Mouse (Mus musculus): ENCODE results near the gene Esrrb. TPM values are rescaled to one million over a fixed set of nuclear protein-coding genes. Genes with fewer than 3 reads are reported as not detected.

The Esrrb gene
- polyA plus RNA-seq, 1 experiment from 2014 or later = 0.06 TPM

- Histone ChIP-seq H3K4me3 (no peak overlapping the region), H3K4me1 (peaks cover 21% of the 10 kb centered on the region), H3K27me3 (ENCODE audit: low read depth, poor library complexity, severe bottlenecking) (peaks cover 76% of the 10 kb centered on the region), H3K36me3 (no peaks in the 10 kb centered on the region), H3K27ac (no peak overlapping the region), H3K9me3 (replicated peaks) (no peaks in the 10 kb centered on the region)
- DNase-seq (ENCODE audit: low spot score) = no peak
- WGBS = 76% methylated on average over 6 of the region's 6 CpGs
Observed at GRCm38 (mm10) chr12:86508313-86508988, 147.5 kb downstream of the Esrrb start.

- Histone ChIP-seq H3K4me3 (no peak overlapping the region), H3K9me3 (replicated peaks) (no peaks in the 10 kb centered on the region), H3K4me1 (peaks cover 17% of the 10 kb centered on the region), H3K36me3 (no peaks in the 10 kb centered on the region), H3K27me3 (ENCODE audit: low read depth, poor library complexity, severe bottlenecking) (peaks cover 83% of the 10 kb centered on the region), H3K27ac (no peak overlapping the region)
- peak; percentile 46 for DNase-seq (ENCODE audit: low spot score)
- WGBS = 18% methylated on average over 13 of the region's 13 CpGs
Observed at GRCm38 (mm10) chr12:86509295-86510279, 148.7 kb downstream of the Esrrb start.

GRCm38 (mm10) chr12:86512335-86512734 lies 151.4 kb downstream of the Esrrb start:
- Histone ChIP-seq H3K27me3 (ENCODE audit: low read depth, poor library complexity, severe bottlenecking) (peaks cover 68% of the 10 kb centered on the region), H3K4me3 (no peak overlapping the region), H3K9me3 (replicated peaks) (no peaks in the 10 kb centered on the region), H3K4me1 (peaks cover 17% of the 10 kb centered on the region), H3K27ac (no peak overlapping the region), H3K36me3 (no peaks in the 10 kb centered on the region)
- no peak for DNase-seq (ENCODE audit: low spot score)
- WGBS = 88% methylated on average over 3 of the region's 3 CpGs

- no peak for DNase-seq (ENCODE audit: low spot score)
- H3K27ac ChIP-seq = no peak overlapping the region
Observed at GRCm38 (mm10) chr12:86513596-86513995, 152.7 kb downstream of the Esrrb start.

GRCm38 (mm10) chr12:86516602-86517001 lies 155.7 kb downstream of the Esrrb start:
- Histone ChIP-seq H3K4me3 (no peak overlapping the region), H3K4me1 (peaks cover 11% of the 10 kb centered on the region), H3K27ac (no peak overlapping the region), H3K36me3 (no peaks in the 10 kb centered on the region), H3K9me3 (replicated peaks) (no peaks in the 10 kb centered on the region), H3K27me3 (ENCODE audit: low read depth, poor library complexity, severe bottlenecking) (peaks cover 75% of the 10 kb centered on the region)
- no peak for DNase-seq (ENCODE audit: low spot score)
- 71% methylated on average over 5 of the region's 5 CpGs for WGBS

More at GRCm38 (mm10) chr12:86513596-86513995, 152.7 kb downstream of the Esrrb start:
- no peak overlapping the region for H3K4me3 ChIP-seq
- WGBS = 80% methylated on average over 4 of the region's 4 CpGs
- peaks cover 70% of the 10 kb centered on the region for H3K27me3 ChIP-seq (ENCODE audit: low read depth, poor library complexity, severe bottlenecking)
- H3K36me3 ChIP-seq = no peaks in the 10 kb centered on the region
- no peaks in the 10 kb centered on the region for H3K9me3 ChIP-seq (replicated peaks)
- H3K4me1 ChIP-seq = peaks cover 20% of the 10 kb centered on the region

- H3K4me1 ChIP-seq = peaks cover 11% of the 10 kb centered on the region
- 60% methylated on average over 6 of the region's 6 CpGs for WGBS
- DNase-seq (ENCODE audit: low spot score) = no peak
- H3K4me3 ChIP-seq = no peak overlapping the region
- H3K9me3 ChIP-seq (replicated peaks) = no peaks in the 10 kb centered on the region
- peaks cover 65% of the 10 kb centered on the region for H3K27me3 ChIP-seq (ENCODE audit: low read depth, poor library complexity, severe bottlenecking)
- H3K36me3 ChIP-seq = no peaks in the 10 kb centered on the region
- no peak overlapping the region for H3K27ac ChIP-seq
Observed at GRCm38 (mm10) chr12:86517721-86518120, 156.8 kb downstream of the Esrrb start.

GRCm38 (mm10) chr12:86518746-86519145 lies 157.8 kb downstream of the Esrrb start:
- Histone ChIP-seq H3K4me3 (no peak overlapping the region), H3K27ac (no peak overlapping the region), H3K9me3 (replicated peaks) (no peaks in the 10 kb centered on the region), H3K27me3 (ENCODE audit: low read depth, poor library complexity, severe bottlenecking) (peaks cover 55% of the 10 kb centered on the region), H3K4me1 (peaks cover 11% of the 10 kb centered on the region), H3K36me3 (no peaks in the 10 kb centered on the region)
- WGBS = 30% methylated on average over 18 of the region's 18 CpGs
- no peak for DNase-seq (ENCODE audit: low spot score)

- DNase-seq (ENCODE audit: low spot score) = no peak
- Histone ChIP-seq H3K9me3 (replicated peaks) (no peaks in the 10 kb centered on the region), H3K27me3 (ENCODE audit: low read depth, poor library complexity, severe bottlenecking) (no peaks in the 10 kb centered on the region), H3K4me1 (no peaks in the 10 kb centered on the region), H3K27ac (no peak overlapping the region), H3K36me3 (no peaks in the 10 kb centered on the region), H3K4me3 (no peak overlapping the region)
- 82% methylated on average over 2 of the region's 2 CpGs for WGBS
Observed at GRCm38 (mm10) chr12:86534283-86534682, 173.4 kb downstream of the Esrrb start.

- Histone ChIP-seq H3K4me1 (no peaks in the 10 kb centered on the region), H3K27ac (no peak overlapping the region), H3K9me3 (replicated peaks) (no peaks in the 10 kb centered on the region), H3K36me3 (no peaks in the 10 kb centered on the region), H3K4me3 (no peak overlapping the region), H3K27me3 (ENCODE audit: low read depth, poor library complexity, severe bottlenecking) (0 out of 2 replicates have a peak, but pooled peaks cover 4% of the 10 kb centered on the region)
- no peak for DNase-seq (ENCODE audit: low spot score)
Observed at GRCm38 (mm10) chr12:86537799-86538198, 176.9 kb downstream of the Esrrb start.

DNA sequence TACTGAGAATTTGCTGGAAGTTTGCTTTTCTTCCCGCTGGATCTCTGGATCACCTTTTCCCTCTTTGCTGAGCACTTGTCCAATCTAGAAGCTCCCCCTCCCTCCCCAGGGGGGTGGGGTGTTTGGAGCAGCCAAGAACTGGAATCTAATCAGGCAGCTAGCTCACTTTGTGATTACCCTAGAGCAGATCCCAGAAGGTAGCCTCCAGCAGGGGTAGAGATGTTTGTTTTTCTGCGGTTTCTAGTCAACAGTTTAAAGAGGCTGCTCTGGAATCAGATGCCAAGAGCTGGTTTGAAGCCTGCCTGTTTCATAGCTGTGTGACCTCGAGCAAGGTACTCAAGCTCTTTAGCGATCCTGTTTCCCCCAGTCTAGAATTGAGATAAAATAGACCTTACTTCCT lies 177.8 kb downstream of the Esrrb start:
- H3K27me3 ChIP-seq (ENCODE audit: low read depth, poor library complexity, severe bottlenecking) = 0 out of 2 replicates have a peak, but pooled peaks cover 4% of the 10 kb centered on the region
- no peak for DNase-seq (ENCODE audit: low spot score)
- H3K27ac ChIP-seq = no peak overlapping the region
- 83% methylated on average over 4 of the region's 4 CpGs for WGBS
- no peak overlapping the region for H3K4me3 ChIP-seq
- no peaks in the 10 kb centered on the region for H3K9me3 ChIP-seq (replicated peaks)
- H3K36me3 ChIP-seq = no peaks in the 10 kb centered on the region
- no peaks in the 10 kb centered on the region for H3K4me1 ChIP-seq

DNA sequence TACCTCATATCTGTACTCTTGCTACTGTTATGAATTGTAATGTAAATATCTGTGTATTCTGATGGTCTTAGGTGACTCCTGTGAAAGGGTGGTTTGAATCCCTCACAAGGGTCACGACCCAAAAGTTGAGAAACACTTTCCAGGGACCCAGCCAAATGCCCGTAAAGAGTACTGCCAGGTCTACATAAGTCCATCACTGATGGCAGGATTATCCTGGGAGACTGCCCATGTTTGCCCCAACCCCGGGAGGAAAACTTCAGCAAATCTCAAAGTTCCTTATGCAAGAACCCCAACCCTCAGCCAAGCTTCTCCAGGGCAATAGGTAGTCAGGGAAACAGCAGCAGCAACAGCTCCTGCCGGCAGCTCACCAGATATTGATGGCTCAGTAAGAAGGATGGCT lies 178.6 kb downstream of the Esrrb start:
- H3K4me3 ChIP-seq = no peak overlapping the region
- 84% methylated on average over 4 of the region's 4 CpGs for WGBS
- no peak for DNase-seq (ENCODE audit: low spot score)
- H3K36me3 ChIP-seq = no peaks in the 10 kb centered on the region
- no peak overlapping the region for H3K27ac ChIP-seq
- H3K4me1 ChIP-seq = no peaks in the 10 kb centered on the region
- H3K9me3 ChIP-seq (replicated peaks) = no peaks in the 10 kb centered on the region
- H3K27me3 ChIP-seq (ENCODE audit: low read depth, poor library complexity, severe bottlenecking) = 0 out of 2 replicates have a peak, but pooled peaks cover 4% of the 10 kb centered on the region

- Histone ChIP-seq H3K27me3 (ENCODE audit: low read depth, poor library complexity, severe bottlenecking) (no peaks in the 10 kb centered on the region), H3K4me1 (peaks cover 3% of the 10 kb centered on the region; the same call in 1 of the 2 replicates), H3K27ac (no peak overlapping the region), H3K9me3 (replicated peaks) (no peaks in the 10 kb centered on the region), H3K4me3 (no peak overlapping the region), H3K36me3 (no peaks in the 10 kb centered on the region)
- peak; percentile 60 for DNase-seq (ENCODE audit: low spot score)
- WGBS = 29% methylated on average over 8 of the region's 8 CpGs
Observed at GRCm38 (mm10) chr12:86547808-86548207, 186.9 kb downstream of the Esrrb start.

DNA sequence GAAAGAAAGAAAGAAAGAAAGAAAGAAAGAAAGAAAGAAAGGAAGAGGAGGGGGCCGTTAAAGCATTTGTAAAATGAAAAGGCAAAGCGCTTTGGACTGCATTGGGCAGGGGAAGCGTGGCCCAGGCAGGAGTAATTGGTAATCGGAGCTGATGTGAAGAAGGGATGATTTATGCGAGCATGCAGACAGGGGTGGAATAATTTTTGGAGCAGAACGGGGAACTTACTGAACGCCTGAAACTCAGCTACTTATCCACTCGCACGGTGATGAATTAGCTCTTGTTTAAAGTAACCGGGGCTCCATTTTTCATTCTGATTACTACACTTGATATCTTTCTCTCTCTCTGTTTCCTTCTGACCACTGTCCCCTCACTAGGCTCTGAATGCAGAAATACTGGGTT lies 192.1 kb downstream of the Esrrb start:
- Histone ChIP-seq H3K4me1 (no peaks in the 10 kb centered on the region), H3K4me3 (no peak overlapping the region), H3K27ac (no peak overlapping the region), H3K36me3 (no peaks in the 10 kb centered on the region), H3K27me3 (ENCODE audit: low read depth, poor library complexity, severe bottlenecking) (0 out of 2 replicates have a peak, but pooled peaks cover 6% of the 10 kb centered on the region), H3K9me3 (replicated peaks) (no peaks in the 10 kb centered on the region)
- DNase-seq (ENCODE audit: low spot score) = no peak
- 65% methylated on average over 10 of the region's 10 CpGs for WGBS

Data from limb, embryonic 10.5 days (tissue).